Mouse (Mus musculus) liver, embryonic 12.5 days (tissue): ENCODE measurements around the gene Mgat4b. TPM values are rescaled to one million over a fixed set of nuclear protein-coding genes. Genes with fewer than 3 reads are reported as not detected.

ENCODE experiments used
- ATAC-seq: fragments of 200-750 bp; cut with Nextera tagmentation; 2 replicates; pipeline ENCODE4 v1.8.0; 2017; ENCODE audit warnings: moderate number of reproducible peaks, mild to moderate bottlenecking, moderate library complexity
- H3K27ac ChIP-seq: fragments of 300-500 bp; sonication (generic); 2 replicates; pipeline ENCODE4 v1.5.1; 2016; ENCODE audit warnings: mild to moderate bottlenecking
- H3K27me3 ChIP-seq: fragments of 300-500 bp; sonication (generic); replicated peaks from 2 replicates; pipeline ENCODE4 v1.6.1; 2016; ENCODE audit warnings: mild to moderate bottlenecking, moderate library complexity
- H3K36me3 ChIP-seq: fragments of 300-500 bp; sonication (generic); 2 replicates; pipeline ENCODE4 v1.6.1; 2016; ENCODE audit warnings: mild to moderate bottlenecking, moderate library complexity
- H3K4me1 ChIP-seq: fragments of 300-500 bp; sonication (generic); 2 replicates; pipeline ENCODE4 v1.6.1; 2016
- H3K4me2 ChIP-seq: fragments of 300-500 bp; sonication (generic); 2 replicates; pipeline ENCODE4 v1.6.1; 2016; ENCODE audit warnings: mild to moderate bottlenecking, moderate library complexity
- H3K4me3 ChIP-seq: fragments of 300-500 bp; sonication (generic); 2 replicates; pipeline ENCODE4 v1.5.1; 2016; ENCODE audit warnings: mild to moderate bottlenecking, moderate library complexity
- H3K9ac ChIP-seq: fragments of 300-500 bp; sonication (generic); 2 replicates; pipeline ENCODE4 v1.6.1; 2016; ENCODE audit warnings: mild to moderate bottlenecking, moderate library complexity
- H3K9me3 ChIP-seq: fragments of 300-500 bp; sonication (generic); replicated peaks from 2 replicates; pipeline ENCODE4 v1.6.1; 2016; ENCODE audit warnings: mild to moderate bottlenecking, moderate library complexity
- WGBS: fragments of 180-500 bp; shearing (Covaris S2); methylation state at CpG from one replicate; pipeline ENCODE4 v1.1.7; 2016; ENCODE audit not compliant: insufficient replicate concordance; 5-methylcytosine and 5-hydroxymethylcytosine counted together
- polyA plus RNA-seq: library from polyadenylated mRNA; unstranded; fragments of >200 nt; fragmentation: Nextera tagmentation; extraction: Ambion mirVana; gene quantifications from 2 replicates; pipeline ENCODE4 v1.2.1, GENCODE M21; 2016

Gene Mgat4b
- polyA plus RNA-seq, 1 experiment from 2014 or later: 29.1 TPM

DNA sequence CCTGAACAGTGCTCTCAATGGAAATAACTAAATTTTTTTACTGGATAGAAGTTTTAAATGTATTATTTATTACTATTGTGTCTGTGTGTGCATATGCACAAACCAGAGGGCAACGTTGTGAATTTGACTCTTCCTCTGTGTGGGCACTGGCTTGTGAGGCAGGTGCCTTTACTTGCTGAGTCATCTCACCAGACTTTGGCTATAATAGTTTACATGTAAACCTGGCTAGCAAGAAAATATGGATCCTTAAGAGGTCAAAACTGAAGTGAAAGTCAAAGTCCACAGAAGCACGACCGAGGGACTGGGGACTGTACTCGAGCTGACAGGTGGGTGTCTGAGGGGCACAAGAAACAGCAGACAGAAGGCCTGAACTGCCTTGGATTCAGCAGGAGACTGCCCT is 28.0 kb upstream of the Mgat4b start:
- H3K9ac ChIP-seq: no peak overlapping the region
- no peak overlapping the region for H3K27ac ChIP-seq
- peaks cover 20% of the 10 kb centered on the region; the same call in 1 of the 2 replicates for H3K36me3 ChIP-seq
- no peak for ATAC-seq
- no peaks in the 10 kb centered on the region for H3K27me3 ChIP-seq
- H3K4me1 ChIP-seq: peaks cover 34% of the 10 kb centered on the region
- no peak overlapping the region for H3K4me3 ChIP-seq
- H3K9me3 ChIP-seq: no peaks in the 10 kb centered on the region
- 66% methylated on average over 4 of the region's 4 CpGs for WGBS
- no peak overlapping the region for H3K4me2 ChIP-seq

DNA sequence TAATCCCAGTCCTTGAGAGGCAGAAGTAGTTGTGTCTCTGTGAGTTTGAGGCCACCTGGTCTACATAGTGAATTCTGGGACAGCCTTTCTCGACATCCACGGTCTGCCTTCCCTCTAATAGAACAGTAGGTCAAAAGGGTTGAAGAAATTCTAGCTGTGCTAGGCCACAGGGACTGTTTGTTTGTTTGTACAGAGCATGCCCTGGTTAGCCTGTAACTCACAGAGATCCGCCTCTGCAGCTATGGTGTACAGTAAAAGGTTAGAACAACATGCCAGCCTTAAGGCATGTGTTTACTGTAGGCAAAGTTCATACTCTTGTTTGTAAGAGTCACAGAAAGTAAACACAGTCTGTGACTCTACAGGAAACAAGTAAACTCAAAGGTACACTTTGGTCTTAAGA is 25.9 kb upstream of the Mgat4b start:
- peak; percentile 25; the same call in 1 of the 2 replicates for ATAC-seq
- no peak overlapping the region for H3K27ac ChIP-seq

DNA sequence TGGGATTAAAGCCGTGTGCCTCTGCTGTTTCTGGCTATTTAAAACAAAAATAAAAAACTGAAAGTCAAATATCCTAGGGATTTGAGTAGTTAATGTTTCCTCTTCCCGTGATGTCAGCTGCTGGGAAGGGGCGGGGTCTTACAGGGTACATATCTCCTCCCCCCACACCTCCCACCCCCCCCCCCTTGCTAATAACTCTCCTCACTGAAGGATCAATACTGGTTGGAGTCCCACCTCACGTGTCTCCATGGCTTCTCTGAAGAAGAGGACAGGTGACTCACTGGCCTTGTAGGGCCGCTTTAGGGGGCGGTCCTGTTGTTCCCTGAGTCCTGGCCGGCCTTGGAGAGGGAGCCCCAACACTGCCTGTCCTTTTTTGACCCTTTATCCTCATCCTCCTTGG is 22.0 kb upstream of the Mgat4b start:
- H3K9ac ChIP-seq: no peak overlapping the region
- H3K27ac ChIP-seq: no peak overlapping the region
- ATAC-seq: peak; percentile 25; the same call in 1 of the 2 replicates
- WGBS: 68% methylated on average over 7 of the region's 7 CpGs
- 0 out of 2 replicates have a peak, but pooled peaks cover 6% of the 10 kb centered on the region for H3K36me3 ChIP-seq
- H3K4me2 ChIP-seq: no peak overlapping the region
- H3K27me3 ChIP-seq: no peaks in the 10 kb centered on the region
- no peaks in the 10 kb centered on the region for H3K9me3 ChIP-seq
- peaks cover 25% of the 10 kb centered on the region for H3K4me1 ChIP-seq
- no peak overlapping the region for H3K4me3 ChIP-seq

More for the DNA sequence above, 25.9 kb upstream of the Mgat4b start:
- H3K36me3 ChIP-seq: 0 out of 2 replicates have a peak, but pooled peaks cover 9% of the 10 kb centered on the region
- H3K4me2 ChIP-seq: no peak overlapping the region
- WGBS: 73% methylated on average over 3 of the region's 3 CpGs
- no peak overlapping the region for H3K9ac ChIP-seq
- H3K4me3 ChIP-seq: no peak overlapping the region
- H3K4me1 ChIP-seq: peaks cover 29% of the 10 kb centered on the region
- no peaks in the 10 kb centered on the region for H3K9me3 ChIP-seq
- no peaks in the 10 kb centered on the region for H3K27me3 ChIP-seq

DNA sequence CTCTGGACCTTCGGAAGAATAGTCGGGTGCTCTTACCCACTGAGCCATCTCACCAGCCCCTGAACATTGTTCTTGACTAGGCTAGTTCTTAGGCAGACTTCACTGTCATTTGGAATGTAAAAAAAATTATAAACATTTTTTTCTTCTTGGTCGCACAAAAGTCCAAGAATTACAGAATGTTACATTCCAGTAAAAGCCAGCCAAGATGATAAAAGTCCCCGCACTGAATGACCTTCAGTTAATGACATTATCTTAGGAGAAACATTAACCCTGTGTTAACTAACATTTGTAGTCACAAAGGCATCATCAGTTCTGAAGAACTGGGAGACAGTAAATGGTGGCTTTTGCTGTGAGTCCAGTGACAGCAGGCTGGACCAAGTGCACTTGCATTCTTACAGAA is 20.3 kb upstream of the Mgat4b start:
- 75% methylated on average over 4 of the region's 4 CpGs for WGBS
- no peak overlapping the region for H3K9ac ChIP-seq
- 0 out of 2 replicates have a peak, but pooled peaks cover 2% of the 10 kb centered on the region for H3K36me3 ChIP-seq
- H3K4me1 ChIP-seq: peaks cover 19% of the 10 kb centered on the region
- H3K4me3 ChIP-seq: no peak overlapping the region
- H3K9me3 ChIP-seq: no peaks in the 10 kb centered on the region
- H3K27me3 ChIP-seq: no peaks in the 10 kb centered on the region
- no peak overlapping the region for H3K27ac ChIP-seq
- no peak for ATAC-seq
- no peak overlapping the region for H3K4me2 ChIP-seq

DNA sequence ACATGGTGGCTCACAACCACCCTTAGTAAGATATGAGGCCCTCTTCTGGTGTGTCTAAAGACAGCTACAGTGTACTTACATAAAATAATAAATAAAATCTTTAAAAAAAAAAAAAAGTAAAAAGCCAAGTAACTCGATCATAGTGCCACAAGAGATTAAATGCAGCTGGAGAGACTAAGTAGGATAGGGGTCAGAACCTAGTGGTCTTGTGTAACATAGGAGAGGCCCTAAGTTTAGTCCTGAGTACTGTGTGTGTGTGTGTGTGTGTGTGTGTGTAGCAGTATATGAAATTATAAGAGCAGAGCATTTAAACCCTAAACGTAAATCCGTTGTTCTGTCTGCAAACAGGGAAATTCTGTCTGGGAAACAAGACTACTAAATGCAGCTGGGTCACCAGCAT is 18.4 kb upstream of the Mgat4b start:
- 80% methylated on average over 3 of the region's 3 CpGs for WGBS
- Histone ChIP-seq H3K4me2 (no peak overlapping the region), H3K9me3 (no peaks in the 10 kb centered on the region), H3K27me3 (no peaks in the 10 kb centered on the region), H3K4me3 (no peak overlapping the region), H3K36me3 (peaks cover 10% of the 10 kb centered on the region), H3K27ac (no peak overlapping the region), H3K9ac (no peak overlapping the region), H3K4me1 (peaks cover 22% of the 10 kb centered on the region)
- no peak for ATAC-seq

DNA sequence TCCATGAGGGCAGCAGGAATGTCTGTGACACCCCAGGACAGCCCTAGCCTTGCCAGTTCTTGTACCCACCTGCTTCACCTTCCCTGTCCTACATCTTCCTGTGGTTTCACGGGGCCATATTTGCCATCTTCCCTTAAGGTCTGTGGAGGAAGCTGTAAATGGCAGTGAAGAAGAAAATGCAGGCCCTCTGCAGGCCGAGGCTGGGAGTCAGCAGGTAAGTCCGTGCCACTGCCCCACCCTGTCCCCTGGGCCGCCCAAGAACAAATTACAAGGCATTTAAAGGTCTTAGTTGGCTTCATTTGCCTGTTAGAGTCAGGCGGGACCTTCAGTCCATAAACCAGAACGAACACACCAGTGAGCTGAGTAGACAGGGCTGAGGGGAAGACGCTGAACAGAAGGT is 16.6 kb upstream of the Mgat4b start:
- Histone ChIP-seq H3K9ac (no peak overlapping the region), H3K27ac (no peak overlapping the region), H3K4me1 (peaks cover 16% of the 10 kb centered on the region), H3K4me2 (no peak overlapping the region), H3K27me3 (no peaks in the 10 kb centered on the region), H3K36me3 (peaks cover 28% of the 10 kb centered on the region), H3K9me3 (no peaks in the 10 kb centered on the region), H3K4me3 (no peak overlapping the region)
- WGBS: 68% methylated on average over 7 of the region's 7 CpGs
- ATAC-seq: no peak

DNA sequence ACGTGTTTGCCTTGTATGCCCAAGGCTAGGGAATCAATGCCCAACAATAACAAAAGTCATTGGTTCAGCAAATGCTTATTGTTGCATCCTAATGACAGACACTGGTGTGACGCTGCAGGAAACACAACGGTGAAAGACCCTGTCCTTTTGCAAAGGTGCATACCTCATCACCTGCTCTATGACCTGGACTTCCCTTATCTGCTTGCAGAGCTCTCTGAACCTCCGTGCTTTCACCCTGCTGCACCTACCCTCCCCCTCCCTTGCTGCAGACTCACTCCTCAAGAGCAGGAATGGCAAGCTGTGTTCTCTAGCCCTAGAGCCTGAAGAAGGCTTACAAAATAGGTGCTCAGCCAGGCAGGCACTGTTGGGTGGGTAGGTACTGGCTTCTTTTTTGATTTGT is 15.9 kb upstream of the Mgat4b start:
- Histone ChIP-seq H3K27ac (no peak overlapping the region), H3K4me3 (no peak overlapping the region), H3K9me3 (no peaks in the 10 kb centered on the region), H3K36me3 (peaks cover 35% of the 10 kb centered on the region), H3K4me1 (peaks cover 16% of the 10 kb centered on the region), H3K27me3 (no peaks in the 10 kb centered on the region), H3K9ac (no peak overlapping the region), H3K4me2 (no peak overlapping the region)
- WGBS: 58% methylated on average over 4 of the region's 4 CpGs
- no peak for ATAC-seq

DNA sequence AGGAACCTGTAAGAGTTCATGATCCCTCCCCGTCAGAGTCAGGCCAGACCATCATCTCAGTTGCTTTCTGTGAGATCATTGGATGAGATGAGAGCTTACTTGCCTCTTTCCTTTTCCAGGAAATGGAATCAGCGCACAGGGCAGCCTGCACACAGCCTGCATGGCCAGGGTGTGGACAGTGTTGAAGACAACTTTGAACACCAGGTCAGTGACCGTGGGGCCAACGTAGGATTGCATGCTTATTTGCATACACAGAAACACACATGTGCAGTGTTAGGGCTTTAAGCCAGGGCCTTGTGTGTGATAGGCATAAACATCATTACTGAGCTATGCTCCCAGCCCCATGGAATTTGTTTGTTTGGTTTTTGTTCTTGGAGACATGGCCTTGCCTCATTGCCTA is 13.2 kb upstream of the Mgat4b start:
- H3K27ac ChIP-seq: no peak overlapping the region
- no peak overlapping the region for H3K4me3 ChIP-seq
- no peaks in the 10 kb centered on the region for H3K27me3 ChIP-seq
- H3K9ac ChIP-seq: no peak overlapping the region
- ATAC-seq: no peak
- no peaks in the 10 kb centered on the region for H3K9me3 ChIP-seq
- H3K4me1 ChIP-seq: peaks cover 25% of the 10 kb centered on the region; the same call in 1 of the 2 replicates
- H3K36me3 ChIP-seq: peaks cover 60% of the 10 kb centered on the region
- H3K4me2 ChIP-seq: no peak overlapping the region
- 84% methylated on average over 4 of the region's 4 CpGs for WGBS

DNA sequence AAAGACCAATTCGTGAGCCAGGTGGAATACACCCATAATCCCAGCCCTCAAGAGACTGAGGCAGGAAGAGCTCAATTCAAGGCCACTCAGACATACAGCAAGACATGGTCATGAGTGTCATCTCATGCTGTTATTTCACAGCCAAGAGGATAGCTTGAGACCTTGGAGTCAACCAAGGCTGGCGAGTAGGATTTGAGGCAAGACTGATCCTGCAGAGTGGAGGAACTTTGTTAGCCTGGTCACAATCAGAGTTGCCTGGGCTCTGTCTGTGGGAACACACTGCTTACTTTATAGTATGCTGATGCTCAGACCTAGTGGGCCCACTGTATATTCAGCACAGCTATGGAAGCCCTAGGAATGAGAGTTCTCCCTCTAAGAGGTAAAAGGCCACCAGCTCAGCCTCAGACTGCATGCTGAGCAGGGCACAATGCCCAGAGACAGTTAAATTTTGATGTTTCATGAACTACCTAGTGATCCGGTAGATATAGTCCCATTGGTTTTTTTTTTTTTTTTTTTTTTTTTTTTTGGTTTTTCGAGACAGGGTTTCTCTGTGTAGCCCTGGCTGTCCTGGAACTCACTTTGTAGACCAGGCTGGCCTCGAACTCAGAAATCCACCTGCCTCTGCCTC is 12.4 kb upstream of the Mgat4b start:
- H3K9ac ChIP-seq: no peak overlapping the region
- 0 out of 2 replicates have a peak overlapping the region, but pooled peaks have one; percentile 10 for H3K27ac ChIP-seq
- H3K36me3 ChIP-seq: peaks cover 68% of the 10 kb centered on the region
- no peaks in the 10 kb centered on the region for H3K9me3 ChIP-seq
- peaks cover 26% of the 10 kb centered on the region; the same call in 1 of the 2 replicates for H3K4me1 ChIP-seq
- H3K4me2 ChIP-seq: no peak overlapping the region
- H3K27me3 ChIP-seq: no peaks in the 10 kb centered on the region
- no peak for ATAC-seq
- WGBS: 76% methylated on average over 4 of the region's 5 CpGs
- no peak overlapping the region for H3K4me3 ChIP-seq

DNA sequence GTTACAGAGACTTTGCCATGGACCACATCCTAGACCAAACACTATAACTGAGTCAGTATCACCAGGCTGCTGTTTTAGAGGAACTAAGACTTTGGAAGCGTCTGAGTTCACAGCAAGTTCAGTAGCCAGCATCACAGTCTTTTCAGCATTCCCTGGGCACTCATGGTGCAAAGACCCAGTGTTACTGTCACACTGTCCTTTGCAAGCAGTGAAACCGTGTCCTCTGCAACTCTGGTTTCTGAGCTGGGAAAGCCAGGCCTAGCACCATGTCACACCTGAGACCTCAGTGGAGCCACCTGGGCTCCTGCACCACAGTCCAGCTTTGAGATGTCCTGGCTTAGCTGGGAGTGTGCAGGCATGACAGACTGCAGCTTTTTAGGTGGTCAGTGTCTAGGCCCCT is 11.8 kb upstream of the Mgat4b start:
- H3K4me2 ChIP-seq: no peak overlapping the region
- no peaks in the 10 kb centered on the region for H3K9me3 ChIP-seq
- peaks cover 25% of the 10 kb centered on the region; the same call in 1 of the 2 replicates for H3K4me1 ChIP-seq
- H3K4me3 ChIP-seq: no peak overlapping the region
- ATAC-seq: no peak
- H3K27ac ChIP-seq: no peak overlapping the region
- H3K36me3 ChIP-seq: peaks cover 72% of the 10 kb centered on the region
- H3K27me3 ChIP-seq: no peaks in the 10 kb centered on the region
- no peak overlapping the region for H3K9ac ChIP-seq
- 86% methylated on average over 2 of the region's 2 CpGs for WGBS

DNA sequence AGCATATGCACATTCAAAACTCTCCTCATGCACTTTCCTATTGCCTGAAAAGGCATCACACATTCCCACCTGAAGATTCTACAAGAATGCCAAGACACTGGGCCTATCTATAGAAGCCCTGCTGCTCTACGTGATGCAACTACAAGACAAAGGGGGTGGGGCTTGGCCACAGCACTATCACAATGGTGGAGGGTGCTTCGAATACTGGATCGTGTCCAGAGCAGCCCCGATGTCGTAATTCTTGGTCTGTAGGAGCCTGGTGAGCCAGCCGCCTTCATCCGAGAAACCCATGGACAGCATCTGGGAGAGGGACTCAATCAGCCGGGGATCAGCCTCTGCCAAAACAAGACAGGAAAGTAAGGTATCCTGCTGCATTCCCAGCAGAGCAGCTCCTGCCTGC is 10.1 kb upstream of the Mgat4b start:
- ATAC-seq: no peak

DNA sequence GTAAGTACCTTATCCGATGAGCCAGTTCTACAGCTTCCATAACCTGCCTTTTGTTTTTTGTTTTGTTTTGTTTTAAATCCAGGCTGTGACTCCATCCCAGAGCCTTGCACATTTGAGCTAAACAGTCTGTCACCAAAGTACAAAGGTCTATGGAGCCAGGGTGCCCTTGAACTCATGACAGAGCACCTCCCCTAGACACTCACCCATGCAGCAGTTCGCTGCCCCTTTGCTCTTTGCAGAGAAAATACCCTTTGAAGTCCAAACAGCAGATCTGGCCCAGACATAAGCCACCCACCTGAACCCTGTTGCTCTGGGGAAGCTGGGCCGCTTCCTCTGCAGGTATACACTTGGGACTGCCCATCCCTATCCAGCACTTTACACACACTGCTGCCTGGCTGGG is 9.1 kb upstream of the Mgat4b start:
- H3K4me2 ChIP-seq: no peak overlapping the region
- no peak overlapping the region for H3K4me3 ChIP-seq
- no peaks in the 10 kb centered on the region for H3K9me3 ChIP-seq
- no peak overlapping the region for H3K9ac ChIP-seq
- no peaks in the 10 kb centered on the region for H3K27me3 ChIP-seq
- 90% methylated on average over 3 of the region's 3 CpGs for WGBS
- ATAC-seq: peak; percentile 33; the same call in 1 of the 2 replicates
- H3K36me3 ChIP-seq: peaks cover 98% of the 10 kb centered on the region
- H3K27ac ChIP-seq: no peak overlapping the region
- H3K4me1 ChIP-seq: peaks cover 22% of the 10 kb centered on the region; the same call in 1 of the 2 replicates

More for the DNA sequence above, 10.1 kb upstream of the Mgat4b start:
- no peaks in the 10 kb centered on the region for H3K27me3 ChIP-seq
- H3K36me3 ChIP-seq: peaks cover 89% of the 10 kb centered on the region
- H3K4me3 ChIP-seq: no peak overlapping the region
- H3K27ac ChIP-seq: no peak overlapping the region
- no peaks in the 10 kb centered on the region for H3K9me3 ChIP-seq
- whole genome bisulfite sequencing: 85% methylated on average over 8 of the region's 8 CpGs
- H3K9ac ChIP-seq: no peak overlapping the region
- peaks cover 25% of the 10 kb centered on the region for H3K4me1 ChIP-seq
- H3K4me2 ChIP-seq: no peak overlapping the region
